Mouse (Mus musculus) left cerebral cortex, adult 9 months (tissue): ENCODE measurements around the gene Gm21973.

Source experiments
- DNase-seq, 2 experiments: peaks; one replicate each; pipeline ENCODE4 v3.0.0; 2022; ENCODE audit warnings: low spot score in 2 of 2

Gene Gm21973

GRCm38 (mm10) chr15:10325080-10325479, at the start of gene Gm21973:
Gm21973 (plus strand) TSS chr15:10325380.
- no peak for DNase-seq

DNA sequence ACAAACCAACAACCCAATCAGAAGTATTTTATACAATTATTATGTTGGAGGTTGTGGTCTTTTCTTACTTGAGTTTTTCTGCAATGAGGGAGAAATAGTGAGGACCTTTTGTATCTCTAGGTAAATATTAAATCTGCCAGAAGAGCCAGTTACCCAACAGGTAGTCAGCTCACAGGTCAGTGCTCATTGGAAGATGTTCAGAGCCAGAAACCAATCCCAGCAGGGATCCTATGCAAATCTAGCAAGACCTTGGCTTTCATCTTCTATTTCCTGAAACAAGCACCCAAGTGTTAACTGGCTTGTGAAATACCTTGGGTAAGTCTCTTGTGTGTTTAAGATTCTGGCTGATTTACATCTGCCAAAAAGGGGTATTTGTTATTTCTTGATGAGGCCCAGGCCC, 48.8 kb upstream of the Gm21973 start:
- no peak for DNase-seq

- DNase-seq: no peak
Observed at GRCm38 (mm10) chr15:10277461-10277860, 47.7 kb upstream of the Gm21973 start.

- DNase-seq: no peak
Observed at GRCm38 (mm10) chr15:10281546-10281945, 43.6 kb upstream of the Gm21973 start.

- DNase-seq: no peak
Observed at GRCm38 (mm10) chr15:10283661-10284060, 41.5 kb upstream of the Gm21973 start.

DNA sequence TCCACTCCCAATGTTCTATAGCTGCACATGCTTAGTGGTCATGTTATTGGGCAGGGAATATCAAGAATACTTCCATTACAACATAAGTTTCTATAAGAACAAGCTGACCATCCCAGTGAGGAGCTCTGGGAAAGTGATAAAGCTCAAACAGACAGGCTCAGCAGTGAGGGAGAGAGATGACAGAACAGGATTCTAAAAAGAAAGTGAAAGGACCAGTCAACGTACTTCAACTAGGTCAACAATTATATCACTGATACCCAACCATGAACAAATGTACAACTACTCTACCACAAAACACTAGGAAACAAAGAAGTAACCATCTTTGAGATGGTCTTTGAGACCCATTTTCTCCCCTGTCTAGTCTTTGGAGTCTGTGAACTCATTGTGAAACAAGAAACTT, 28.6 kb upstream of the Gm21973 start:
- DNase-seq: no peak

GRCm38 (mm10) chr15:10298058-10298457, 27.1 kb upstream of the Gm21973 start:
- DNase-seq: no peak

- DNase-seq: no peak
Observed at GRCm38 (mm10) chr15:10299467-10299866, 25.7 kb upstream of the Gm21973 start.

GRCm38 (mm10) chr15:10306461-10306860, 18.7 kb upstream of the Gm21973 start:
- DNase-seq: peak in 1 of 2 experiments; percentile 8

GRCm38 (mm10) chr15:10311826-10312225, 13.4 kb upstream of the Gm21973 start:
- no peak for DNase-seq

DNA sequence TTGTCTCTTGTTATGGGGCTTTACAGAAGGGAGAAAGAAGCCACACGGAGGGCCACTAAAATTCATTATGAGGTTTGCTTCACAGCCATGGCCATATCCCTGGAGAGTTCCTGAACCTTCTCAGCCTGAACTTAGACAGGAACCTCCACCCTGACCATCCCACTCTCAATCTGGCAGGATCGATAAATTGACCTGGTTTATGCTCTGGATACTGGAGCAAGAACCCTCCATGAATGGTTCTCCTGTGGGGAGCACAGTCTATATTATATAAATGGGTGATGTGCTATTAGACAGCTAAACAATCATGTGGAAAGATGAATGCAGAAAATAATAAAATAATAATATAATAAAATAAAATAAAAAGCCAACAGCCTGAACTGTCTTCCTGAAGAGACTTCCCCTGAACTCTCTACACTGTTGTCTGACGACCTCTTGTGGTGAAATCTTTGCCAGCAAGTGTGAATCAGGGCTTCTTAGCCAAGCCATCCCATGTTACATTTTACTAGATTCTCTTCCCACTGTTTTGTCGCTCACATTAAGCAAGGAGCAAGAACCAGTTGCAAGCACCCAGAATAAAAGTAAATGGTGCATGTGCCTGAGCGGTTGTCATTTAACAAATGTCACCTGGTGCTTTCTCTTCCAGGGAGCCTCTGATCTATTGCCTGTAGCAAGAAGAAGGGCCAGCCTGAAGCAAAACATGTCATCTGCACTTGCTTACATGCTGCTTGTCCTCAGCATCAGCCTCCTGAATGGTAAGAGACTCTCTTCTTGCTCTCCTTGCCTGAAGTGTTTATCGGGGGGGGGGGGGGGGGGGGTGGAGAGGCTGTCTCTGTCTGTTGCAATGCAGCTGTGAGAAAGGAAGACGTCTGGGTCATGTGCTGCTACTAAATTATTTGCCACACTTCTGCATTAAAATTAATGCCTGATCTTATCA, 11.4 kb upstream of the Gm21973 start:
- peak in 1 of 2 experiments; percentile 65 for DNase-seq

- DNase-seq: no peak
Observed at GRCm38 (mm10) chr15:10330626-10331025, 5.4 kb downstream of the Gm21973 start.

DNA sequence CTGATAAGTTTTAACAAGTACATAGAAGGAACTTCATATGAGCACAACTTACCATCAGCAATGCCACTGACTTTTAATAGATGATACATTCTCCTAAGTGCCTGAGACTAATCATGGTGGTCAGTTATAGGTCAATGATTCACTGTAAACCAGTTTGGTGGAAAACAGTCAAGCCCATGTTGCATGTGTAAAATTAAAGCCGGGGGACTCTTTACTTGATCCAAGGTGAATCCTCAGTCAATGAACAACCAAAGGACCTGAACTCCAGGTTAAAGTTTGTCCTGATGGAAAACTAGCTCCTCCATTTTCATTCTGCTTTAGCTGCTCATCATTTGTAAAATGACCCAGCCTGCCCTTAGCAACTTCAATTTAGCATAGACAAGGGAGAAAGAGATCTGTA, 7.4 kb downstream of the Gm21973 start:
- DNase-seq: no peak

- DNase-seq: no peak
Observed at GRCm38 (mm10) chr15:10338606-10339005, 13.4 kb downstream of the Gm21973 start.

DNA sequence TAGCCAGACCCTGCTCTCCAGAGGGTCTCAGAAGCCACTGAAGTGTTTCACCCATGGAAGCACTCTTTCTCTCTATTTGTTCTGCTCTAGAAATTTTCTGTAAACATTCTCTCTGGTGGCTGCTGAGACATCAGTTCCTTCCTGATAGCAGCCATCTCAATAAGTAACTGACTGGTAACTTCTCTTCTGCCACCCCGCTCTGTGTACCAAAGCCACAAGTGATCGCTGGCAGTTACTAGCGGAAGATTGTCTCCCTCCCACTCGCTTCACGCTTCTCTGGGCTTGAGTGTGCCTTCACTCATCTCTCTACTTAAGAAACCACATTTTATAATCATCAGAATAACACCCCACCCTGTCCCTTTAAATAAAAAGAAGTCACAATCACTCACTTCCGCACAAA, 21.9 kb downstream of the Gm21973 start:
- DNase-seq: no peak

GRCm38 (mm10) chr15:10358039-10358948, 33.1 kb downstream of the Gm21973 start, which contains the start of gene Agxt2:
Agxt2 (plus strand) TSS chr15:10358532.
- DNase-seq: no peak

DNA sequence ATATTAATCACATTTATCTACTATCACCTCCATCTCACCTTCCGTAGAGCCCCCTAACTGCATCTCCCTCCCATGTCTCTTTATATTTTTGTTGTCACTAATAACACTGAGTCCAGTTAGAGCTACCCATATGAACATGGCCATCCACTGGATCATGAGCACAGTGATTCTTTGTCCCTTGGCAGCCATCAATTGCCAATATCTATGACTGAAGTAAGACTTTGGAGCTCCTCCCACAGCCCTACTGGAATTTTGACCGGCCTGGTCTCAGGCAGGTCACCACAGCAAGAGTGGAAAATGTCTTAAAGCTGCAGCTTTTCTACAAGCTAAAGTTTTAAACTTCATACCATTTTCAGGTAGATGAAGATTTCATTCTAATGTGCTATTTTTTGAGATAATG, 41.2 kb downstream of the Gm21973 start:
- DNase-seq: no peak

GRCm38 (mm10) chr15:10375404-10375803, 50.2 kb downstream of the Gm21973 start:
- no peak for DNase-seq

- peak; percentile 7 to 9 for DNase-seq
Observed at GRCm38 (mm10) chr15:10378338-10378959, 53.3 kb downstream of the Gm21973 start.

GRCm38 (mm10) chr15:10379757-10380458, 54.7 kb downstream of the Gm21973 start:
- DNase-seq: no peak

- DNase-seq: no peak
Observed at GRCm38 (mm10) chr15:10387263-10387662, 62.1 kb downstream of the Gm21973 start.
